Mouse (Mus musculus) neutrophil, adult 5-6 weeks (primary cell): Measurements from ENCODE around the gene Tmem135. TPM values are rescaled to one million over a fixed set of nuclear protein-coding genes. Genes with fewer than 3 reads are reported as not detected.

Source experiments
- ATAC-seq: fragments of 151-379, 151-347 bp; 2 replicates; pipeline ENCODE4 v1.8.0; 2017; ENCODE audit warnings: mild to moderate bottlenecking, moderate TSS enrichment; ENCODE audit not compliant: insufficient number of reproducible peaks, poor library complexity, low FRiP score, severe bottlenecking; ENCODE audit errors: extremely low read depth
- total RNA-seq: library from RNA; stranded (forward); fragments of 200-1000 nt; gene quantifications from 2 replicates; pipeline ENCODE4 v1.2.3, GENCODE M21; 2017

The Tmem135 gene
- total RNA-seq, 1 experiment from 2014 or later: 23.5 TPM

- no peak for ATAC-seq
These were observed 121.4 kb downstream of the Tmem135 start for GRCm38 (mm10) chr7:89282664-89283063.

- peak; percentile 91 for ATAC-seq
These were observed 133.6 kb downstream of the Tmem135 start for GRCm38 (mm10) chr7:89270438-89270837.

- ATAC-seq: no peak
These were observed 134.2 kb downstream of the Tmem135 start for GRCm38 (mm10) chr7:89269826-89270225.

GRCm38 (mm10) chr7:89267542-89267941 lies 136.5 kb downstream of the Tmem135 start:
- ATAC-seq: no peak

GRCm38 (mm10) chr7:89266017-89266760 lies 137.8 kb downstream of the Tmem135 start:
- no peak for ATAC-seq

- ATAC-seq: no peak
These were observed 143.1 kb downstream of the Tmem135 start for GRCm38 (mm10) chr7:89260966-89261365.

GRCm38 (mm10) chr7:89258832-89259231 lies 145.2 kb downstream of the Tmem135 start:
- ATAC-seq: no peak

- no peak for ATAC-seq
These were observed 146.0 kb downstream of the Tmem135 start for GRCm38 (mm10) chr7:89257871-89258502.

GRCm38 (mm10) chr7:89253772-89254171 lies 150.2 kb downstream of the Tmem135 start:
- no peak for ATAC-seq

- ATAC-seq: no peak
These were observed 150.7 kb downstream of the Tmem135 start for GRCm38 (mm10) chr7:89253317-89253716.

GRCm38 (mm10) chr7:89251880-89252453 lies 152.1 kb downstream of the Tmem135 start:
- no peak for ATAC-seq

GRCm38 (mm10) chr7:89248135-89248850 lies 155.7 kb downstream of the Tmem135 start:
- peak; percentile 99 for ATAC-seq

GRCm38 (mm10) chr7:89247012-89247710 lies 156.9 kb downstream of the Tmem135 start:
- ATAC-seq: no peak

- ATAC-seq: no peak
These were observed 161.5 kb downstream of the Tmem135 start for GRCm38 (mm10) chr7:89242565-89242964.

- no peak for ATAC-seq
These were observed 161.9 kb downstream of the Tmem135 start for GRCm38 (mm10) chr7:89242143-89242542.

- no peak for ATAC-seq
These were observed 164.4 kb downstream of the Tmem135 start for GRCm38 (mm10) chr7:89239592-89239991.

GRCm38 (mm10) chr7:89236592-89236991 lies 167.4 kb downstream of the Tmem135 start:
- no peak for ATAC-seq

GRCm38 (mm10) chr7:89235974-89236507 lies 168.0 kb downstream of the Tmem135 start:
- ATAC-seq: no peak
